Mouse (Mus musculus) hindbrain, embryonic 12.5 days (tissue): ENCODE results near the gene Lrp4. TPM values are rescaled to one million over a fixed set of nuclear protein-coding genes. Genes with fewer than 3 reads are reported as not detected.

Source experiments
- ATAC-seq: fragments of 200-750 bp; cut with Nextera tagmentation; 2 replicates; pipeline ENCODE4 v1.8.0; 2017; ENCODE audit warnings: moderate TSS enrichment; ENCODE audit not compliant: low FRiP score
- H3K27ac ChIP-seq: fragments of 300-500 bp; sonication (generic); 2 replicates; pipeline ENCODE4 v1.5.1; 2016; ENCODE audit warnings: mild to moderate bottlenecking
- H3K27me3 ChIP-seq: fragments of 300-500 bp; sonication (generic); 2 replicates; pipeline ENCODE4 v1.6.1; 2016; ENCODE audit warnings: mild to moderate bottlenecking
- H3K36me3 ChIP-seq: fragments of 300-500 bp; sonication (generic); 2 replicates; pipeline ENCODE4 v1.6.1; 2016; ENCODE audit warnings: mild to moderate bottlenecking
- H3K4me1 ChIP-seq: fragments of 300-500 bp; sonication (generic); 2 replicates; pipeline ENCODE4 v1.6.1; 2016
- H3K4me2 ChIP-seq: fragments of 300-500 bp; sonication (generic); replicated peaks from 2 replicates; pipeline ENCODE4 v1.6.1; 2016; ENCODE audit warnings: mild to moderate bottlenecking
- H3K4me3 ChIP-seq: fragments of 300-500 bp; sonication (generic); 2 replicates; pipeline ENCODE4 v1.5.1; 2016; ENCODE audit warnings: mild to moderate bottlenecking
- H3K9ac ChIP-seq: fragments of 300-500 bp; sonication (generic); 2 replicates; pipeline ENCODE4 v1.6.1; 2016; ENCODE audit warnings: mild to moderate bottlenecking, moderate library complexity
- H3K9me3 ChIP-seq: fragments of 300-500 bp; sonication (generic); replicated peaks from 2 replicates; pipeline ENCODE4 v1.6.1; 2016; ENCODE audit warnings: mild to moderate bottlenecking
- WGBS: fragments of 180-500 bp; shearing (Covaris S2); methylation state at CpG from one replicate; pipeline ENCODE4 v1.1.7; 2016; 5-methylcytosine and 5-hydroxymethylcytosine counted together
- polyA plus RNA-seq: library from polyadenylated mRNA; unstranded; fragments of >200 nt; fragmentation: Nextera tagmentation; extraction: Ambion mirVana; gene quantifications from 2 replicates; pipeline ENCODE4 v1.2.1, GENCODE M21; 2016

The Lrp4 gene
- polyA plus RNA-seq, 1 experiment from 2014 or later = 6.4 TPM

- no peak overlapping the region for H3K4me2 ChIP-seq
- no peaks in the 10 kb centered on the region for H3K27me3 ChIP-seq
- H3K36me3 ChIP-seq = no peaks in the 10 kb centered on the region
- WGBS = 3% methylated on average over 4 of the region's 4 CpGs
- H3K27ac ChIP-seq = no peak overlapping the region
- H3K4me3 ChIP-seq = no peak overlapping the region
- H3K9me3 ChIP-seq = no peaks in the 10 kb centered on the region
- ATAC-seq = no peak
- no peak overlapping the region for H3K9ac ChIP-seq
- peaks cover 20% of the 10 kb centered on the region; the same call in 1 of the 2 replicates for H3K4me1 ChIP-seq
These were observed 1.5 kb upstream of the Lrp4 start for GRCm38 (mm10) chr2:91455826-91456225.

GRCm38 (mm10) chr2:91456491-91457100 lies 715 bp upstream of the Lrp4 start:
- Histone ChIP-seq H3K4me3 (peak overlapping the region; percentile 74), H3K4me2 (peak overlapping the region; percentile 96), H3K27me3 (no peaks in the 10 kb centered on the region), H3K4me1 (peaks cover 26% of the 10 kb centered on the region), H3K27ac (no peak overlapping the region), H3K9me3 (no peaks in the 10 kb centered on the region), H3K9ac (0 out of 2 replicates have a peak overlapping the region, but pooled peaks have one; percentile 83), H3K36me3 (no peaks in the 10 kb centered on the region)
- 0 out of 2 replicates have a peak, but pooled peaks have one; percentile 3 for ATAC-seq
- 46% methylated on average over 9 of the region's 9 CpGs for WGBS

- under 1% methylated on average over 45 of the region's 45 CpGs for WGBS
- H3K27me3 ChIP-seq = no peaks in the 10 kb centered on the region
- peak overlapping the region; percentile 86 for H3K27ac ChIP-seq
- H3K4me1 ChIP-seq = peaks cover 35% of the 10 kb centered on the region
- peak; percentile 70 for ATAC-seq
- H3K4me3 ChIP-seq = peak overlapping the region; percentile 74
- H3K4me2 ChIP-seq = peak overlapping the region; percentile 96
- no peaks in the 10 kb centered on the region for H3K9me3 ChIP-seq
- H3K36me3 ChIP-seq = no peaks in the 10 kb centered on the region
- H3K9ac ChIP-seq = peak overlapping the region; percentile 83
These were observed 443 bp downstream of the Lrp4 start for GRCm38 (mm10) chr2:91457656-91458251.

GRCm38 (mm10) chr2:91458252-91458672 lies 951 bp downstream of the Lrp4 start:
- peaks cover 40% of the 10 kb centered on the region for H3K4me1 ChIP-seq
- no peaks in the 10 kb centered on the region for H3K9me3 ChIP-seq
- under 1% methylated on average over 21 of the region's 21 CpGs for WGBS
- ATAC-seq = peak; percentile 32; the same call in 1 of the 2 replicates
- no peaks in the 10 kb centered on the region for H3K27me3 ChIP-seq
- H3K4me3 ChIP-seq = peak overlapping the region; percentile 74
- peak overlapping the region; percentile 86 for H3K27ac ChIP-seq
- peak overlapping the region; percentile 96 for H3K4me2 ChIP-seq
- H3K36me3 ChIP-seq = no peaks in the 10 kb centered on the region
- H3K9ac ChIP-seq = peak overlapping the region; percentile 83

- H3K27ac ChIP-seq = peak overlapping the region; percentile 86
- no peak for ATAC-seq
- no peaks in the 10 kb centered on the region for H3K36me3 ChIP-seq
- peak overlapping the region; percentile 96 for H3K4me2 ChIP-seq
- no peaks in the 10 kb centered on the region for H3K27me3 ChIP-seq
- no peaks in the 10 kb centered on the region for H3K9me3 ChIP-seq
- peaks cover 41% of the 10 kb centered on the region for H3K4me1 ChIP-seq
- peak overlapping the region; percentile 83 for H3K9ac ChIP-seq
- whole genome bisulfite sequencing = 0% methylated on average over 32 of the region's 32 CpGs
- peak overlapping the region; percentile 74 for H3K4me3 ChIP-seq
These were observed 1.5 kb downstream of the Lrp4 start for GRCm38 (mm10) chr2:91458673-91459391.

- H3K4me1 ChIP-seq = peaks cover 41% of the 10 kb centered on the region
- no peak for ATAC-seq
These were observed 2.8 kb downstream of the Lrp4 start for GRCm38 (mm10) chr2:91460076-91460475.

GRCm38 (mm10) chr2:91460771-91461170 lies 3.5 kb downstream of the Lrp4 start:
- Histone ChIP-seq H3K27ac (no peak overlapping the region), H3K9me3 (no peaks in the 10 kb centered on the region), H3K36me3 (no peaks in the 10 kb centered on the region), H3K9ac (no peak overlapping the region), H3K4me1 (peaks cover 41% of the 10 kb centered on the region), H3K4me3 (no peak overlapping the region), H3K4me2 (no peak overlapping the region), H3K27me3 (no peaks in the 10 kb centered on the region)
- no peak for ATAC-seq
- WGBS = 56% methylated on average over 7 of the region's 7 CpGs

More at GRCm38 (mm10) chr2:91460076-91460475, 2.8 kb downstream of the Lrp4 start:
- no peaks in the 10 kb centered on the region for H3K27me3 ChIP-seq
- no peak overlapping the region for H3K4me3 ChIP-seq
- H3K9me3 ChIP-seq = no peaks in the 10 kb centered on the region
- no peaks in the 10 kb centered on the region for H3K36me3 ChIP-seq
- WGBS = 95% methylated on average over 6 of the region's 6 CpGs
- no peak overlapping the region for H3K9ac ChIP-seq
- H3K27ac ChIP-seq = no peak overlapping the region
- no peak overlapping the region for H3K4me2 ChIP-seq

- H3K9me3 ChIP-seq = no peaks in the 10 kb centered on the region
- ATAC-seq = no peak
- no peak overlapping the region for H3K4me3 ChIP-seq
- 57% methylated on average over 3 of the region's 3 CpGs for WGBS
- H3K4me2 ChIP-seq = no peak overlapping the region
- peak overlapping the region; percentile 7; the same call in 1 of the 2 replicates for H3K27ac ChIP-seq
- H3K27me3 ChIP-seq = no peaks in the 10 kb centered on the region
- H3K4me1 ChIP-seq = peaks cover 41% of the 10 kb centered on the region
- no peaks in the 10 kb centered on the region for H3K36me3 ChIP-seq
- H3K9ac ChIP-seq = 0 out of 2 replicates have a peak overlapping the region, but pooled peaks have one; percentile 8
These were observed 4.0 kb downstream of the Lrp4 start for GRCm38 (mm10) chr2:91461341-91461740.

GRCm38 (mm10) chr2:91462196-91462595 lies 4.9 kb downstream of the Lrp4 start:
- no peak overlapping the region for H3K9ac ChIP-seq
- no peak for ATAC-seq
- peak overlapping the region; percentile 44 for H3K4me2 ChIP-seq
- H3K36me3 ChIP-seq = no peaks in the 10 kb centered on the region
- no peaks in the 10 kb centered on the region for H3K9me3 ChIP-seq
- H3K27me3 ChIP-seq = no peaks in the 10 kb centered on the region
- 4% methylated on average over 2 of the region's 2 CpGs for WGBS
- peaks cover 41% of the 10 kb centered on the region for H3K4me1 ChIP-seq
- peak overlapping the region; percentile 68; the same call in 1 of the 2 replicates for H3K27ac ChIP-seq
- H3K4me3 ChIP-seq = 0 out of 2 replicates have a peak overlapping the region, but pooled peaks have one; percentile 7

GRCm38 (mm10) chr2:91462681-91463080 lies 5.4 kb downstream of the Lrp4 start:
- no peaks in the 10 kb centered on the region for H3K9me3 ChIP-seq
- H3K36me3 ChIP-seq = no peaks in the 10 kb centered on the region
- ATAC-seq = 0 out of 2 replicates have a peak, but pooled peaks have one; percentile 38
- peak overlapping the region; percentile 68; the same call in 1 of the 2 replicates for H3K27ac ChIP-seq
- H3K4me1 ChIP-seq = peaks cover 46% of the 10 kb centered on the region
- peak overlapping the region; percentile 7; the same call in 1 of the 2 replicates for H3K4me3 ChIP-seq
- WGBS = 5% methylated on average over 12 of the region's 12 CpGs
- H3K4me2 ChIP-seq = peak overlapping the region; percentile 44
- H3K9ac ChIP-seq = peak overlapping the region; percentile 51
- no peaks in the 10 kb centered on the region for H3K27me3 ChIP-seq

GRCm38 (mm10) chr2:91465934-91466333 lies 8.6 kb downstream of the Lrp4 start:
- H3K9me3 ChIP-seq = no peaks in the 10 kb centered on the region
- ATAC-seq = no peak
- H3K4me2 ChIP-seq = no peak overlapping the region
- H3K27me3 ChIP-seq = no peaks in the 10 kb centered on the region
- no peaks in the 10 kb centered on the region for H3K36me3 ChIP-seq
- WGBS = 87% methylated on average over 3 of the region's 3 CpGs
- no peak overlapping the region for H3K9ac ChIP-seq
- H3K4me1 ChIP-seq = peaks cover 48% of the 10 kb centered on the region
- no peak overlapping the region for H3K27ac ChIP-seq
- no peak overlapping the region for H3K4me3 ChIP-seq

GRCm38 (mm10) chr2:91467613-91468012 lies 10.3 kb downstream of the Lrp4 start:
- Histone ChIP-seq H3K36me3 (no peaks in the 10 kb centered on the region), H3K4me1 (peaks cover 34% of the 10 kb centered on the region), H3K9ac (no peak overlapping the region), H3K27ac (peak overlapping the region; percentile 9; the same call in 1 of the 2 replicates), H3K9me3 (no peaks in the 10 kb centered on the region), H3K4me3 (no peak overlapping the region), H3K27me3 (no peaks in the 10 kb centered on the region), H3K4me2 (no peak overlapping the region)
- no peak for ATAC-seq
- 61% methylated on average over 8 of the region's 8 CpGs for WGBS
